Mouse (Mus musculus): ENCODE measurements at regions not wholly inside any gene's neighbourhood (a gene's known extent, or its start where the extent isn't known, plus 50 kb on each side); places are given as distances from the start of the nearest gene placed in this dataset.

DNA sequence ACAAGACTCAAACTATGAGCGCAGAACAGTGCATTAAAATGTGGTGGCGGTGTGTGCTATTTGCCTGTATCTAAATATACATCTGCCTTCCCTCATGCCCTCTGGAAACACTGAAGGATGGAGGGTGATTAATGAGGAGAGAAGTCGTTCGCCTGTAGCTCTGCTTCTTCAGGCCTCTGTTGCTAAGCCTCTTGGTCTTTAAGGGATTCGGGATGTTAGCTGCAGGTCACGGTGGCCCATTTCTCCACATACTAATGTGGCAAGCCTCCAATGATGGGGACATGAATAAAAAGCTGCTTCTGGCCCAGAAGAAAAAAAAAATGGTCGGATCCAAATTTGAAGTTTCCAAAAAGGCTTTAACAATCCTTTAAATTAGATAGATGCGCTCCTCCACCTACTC, 137.0 kb upstream of the Btg1 start:
- Histone ChIP-seq H3K4me1 (ENCODE audit: control insufficient read depth, insufficient read depth, low read length) (no peaks in the 10 kb centered on the region), H3K36me3 (ENCODE audit: control insufficient read depth, insufficient read depth, low read length) (no peaks in the 10 kb centered on the region), H3K27ac (ENCODE audit: low read length) (no peak overlapping the region), H3K9ac (ENCODE audit: low read depth, low read length) (no peak overlapping the region), H3K4me3 (ENCODE audit: low read length) (no peak overlapping the region), H3K27me3 (replicated peaks; ENCODE audit: control insufficient read depth, insufficient read depth, low read length) (no peaks in the 10 kb centered on the region), H3K4me2 (ENCODE audit: low read depth, low read length) (0 out of 2 replicates have a peak overlapping the region, but pooled peaks have one; percentile 21), H3K9me3 (ENCODE audit: control insufficient read depth, low read length) (no peaks in the 10 kb centered on the region)
- ATAC-seq: no peak
- WGBS: 65% methylated on average over 8 of the region's 8 CpGs

DNA sequence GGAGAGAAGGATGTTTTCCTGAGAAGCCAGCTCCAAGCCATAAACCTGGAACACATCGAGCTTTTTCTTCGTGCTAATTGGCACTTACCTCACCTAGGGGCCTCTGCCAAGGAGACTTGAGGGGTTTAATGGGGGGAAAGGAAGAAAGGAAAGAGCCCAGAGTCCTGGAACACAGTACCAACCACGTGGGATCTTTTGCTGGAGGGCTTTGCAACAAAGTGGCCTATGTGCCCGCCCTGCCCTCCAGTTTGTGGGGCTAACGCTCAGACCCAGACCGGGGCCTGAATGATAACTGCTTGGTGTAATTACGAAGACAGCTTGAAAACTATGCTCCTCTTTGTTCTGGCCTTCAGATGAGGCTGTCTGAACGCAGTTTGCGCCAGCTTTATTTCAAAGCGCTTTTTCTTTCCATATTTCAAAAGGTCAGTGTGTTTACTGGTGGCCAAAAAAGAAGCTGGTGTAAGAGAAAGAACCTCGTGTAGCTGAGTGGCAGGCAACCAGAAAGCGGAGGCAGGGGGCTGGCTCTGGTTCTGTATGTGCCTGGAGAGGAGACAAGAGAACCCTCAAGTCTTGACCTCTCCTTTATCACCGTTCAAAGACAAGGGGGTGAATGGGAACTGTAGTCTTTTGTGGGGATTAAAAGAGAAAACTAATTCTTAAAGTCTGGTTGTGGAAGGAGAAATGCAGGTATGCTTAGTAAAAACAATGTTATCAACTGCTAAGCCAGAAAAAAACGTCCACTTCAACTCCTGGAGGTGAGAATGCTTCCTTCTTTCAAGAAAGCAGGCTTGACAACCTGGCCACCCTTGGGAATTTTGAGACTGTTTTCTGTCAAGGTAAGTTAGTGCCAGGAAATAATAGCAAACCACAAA, 136.1 kb upstream of the Btg1 start:
- Histone ChIP-seq H3K9me3 (ENCODE audit: control insufficient read depth, low read length) (no peaks in the 10 kb centered on the region), H3K27ac (ENCODE audit: low read length) (no peak overlapping the region), H3K4me1 (ENCODE audit: control insufficient read depth, insufficient read depth, low read length) (no peaks in the 10 kb centered on the region), H3K9ac (ENCODE audit: low read depth, low read length) (no peak overlapping the region), H3K4me2 (ENCODE audit: low read depth, low read length) (no peak overlapping the region), H3K27me3 (replicated peaks; ENCODE audit: control insufficient read depth, insufficient read depth, low read length) (no peaks in the 10 kb centered on the region), H3K4me3 (ENCODE audit: low read length) (no peak overlapping the region), H3K36me3 (ENCODE audit: control insufficient read depth, insufficient read depth, low read length) (no peaks in the 10 kb centered on the region)
- 49% methylated on average over 14 of the region's 14 CpGs for WGBS
- no peak for ATAC-seq

DNA sequence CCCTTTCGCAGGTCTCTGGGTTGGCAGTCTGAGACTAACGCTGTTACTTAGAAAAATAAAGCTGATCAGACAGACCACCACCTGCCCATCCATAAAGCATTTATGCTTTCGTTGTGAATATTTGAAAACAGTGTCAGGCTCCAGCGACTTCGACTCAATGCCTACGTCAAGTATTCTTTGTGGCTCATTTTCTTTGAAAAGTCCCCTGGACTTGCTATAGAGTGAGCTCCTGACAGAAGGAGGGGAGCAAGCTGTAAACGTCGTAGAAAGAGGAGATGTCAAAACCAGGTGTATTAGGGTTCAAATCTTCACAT, 135.5 kb upstream of the Btg1 start:
- H3K9ac ChIP-seq (ENCODE audit: low read depth, low read length): no peak overlapping the region
- no peak for ATAC-seq
- H3K4me3 ChIP-seq (ENCODE audit: low read length): no peak overlapping the region
- H3K27me3 ChIP-seq (replicated peaks; ENCODE audit: control insufficient read depth, insufficient read depth, low read length): no peaks in the 10 kb centered on the region
- H3K36me3 ChIP-seq (ENCODE audit: control insufficient read depth, insufficient read depth, low read length): no peaks in the 10 kb centered on the region
- no peak overlapping the region for H3K4me2 ChIP-seq (ENCODE audit: low read depth, low read length)
- H3K27ac ChIP-seq (ENCODE audit: low read length): no peak overlapping the region
- no peaks in the 10 kb centered on the region for H3K9me3 ChIP-seq (ENCODE audit: control insufficient read depth, low read length)
- 67% methylated on average over 8 of the region's 8 CpGs for WGBS
- H3K4me1 ChIP-seq (ENCODE audit: control insufficient read depth, insufficient read depth, low read length): no peaks in the 10 kb centered on the region

DNA sequence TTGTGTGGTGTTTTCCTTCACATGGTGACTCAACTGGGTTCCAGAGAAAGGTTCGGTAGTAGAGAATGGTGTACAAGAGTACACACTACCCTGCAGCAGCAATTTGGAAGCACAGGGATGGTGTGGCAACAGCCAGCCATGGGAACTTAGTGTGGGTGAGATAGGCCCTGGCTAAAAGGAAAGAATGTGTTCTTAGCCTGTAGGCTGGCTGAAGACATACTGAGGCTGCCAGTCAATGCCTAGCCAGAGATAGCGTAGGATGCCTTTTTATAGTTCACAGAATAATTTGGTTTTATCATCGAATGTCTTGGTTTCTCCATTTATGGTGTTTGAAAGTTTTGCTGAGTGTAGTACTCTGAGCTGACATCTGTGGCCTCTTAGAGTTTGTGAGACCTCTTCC, 130.1 kb upstream of the Btg1 start:
- Histone ChIP-seq H3K9me3 (ENCODE audit: control insufficient read depth, low read length) (no peaks in the 10 kb centered on the region), H3K4me1 (ENCODE audit: control insufficient read depth, insufficient read depth, low read length) (no peaks in the 10 kb centered on the region), H3K9ac (ENCODE audit: low read depth, low read length) (no peak overlapping the region), H3K4me3 (ENCODE audit: low read length) (no peak overlapping the region), H3K27ac (ENCODE audit: low read length) (no peak overlapping the region), H3K27me3 (replicated peaks; ENCODE audit: control insufficient read depth, insufficient read depth, low read length) (no peaks in the 10 kb centered on the region), H3K36me3 (ENCODE audit: control insufficient read depth, insufficient read depth, low read length) (no peaks in the 10 kb centered on the region), H3K4me2 (ENCODE audit: low read depth, low read length) (no peak overlapping the region)
- WGBS: 97% methylated on average over 3 of the region's 3 CpGs
- ATAC-seq: no peak

DNA sequence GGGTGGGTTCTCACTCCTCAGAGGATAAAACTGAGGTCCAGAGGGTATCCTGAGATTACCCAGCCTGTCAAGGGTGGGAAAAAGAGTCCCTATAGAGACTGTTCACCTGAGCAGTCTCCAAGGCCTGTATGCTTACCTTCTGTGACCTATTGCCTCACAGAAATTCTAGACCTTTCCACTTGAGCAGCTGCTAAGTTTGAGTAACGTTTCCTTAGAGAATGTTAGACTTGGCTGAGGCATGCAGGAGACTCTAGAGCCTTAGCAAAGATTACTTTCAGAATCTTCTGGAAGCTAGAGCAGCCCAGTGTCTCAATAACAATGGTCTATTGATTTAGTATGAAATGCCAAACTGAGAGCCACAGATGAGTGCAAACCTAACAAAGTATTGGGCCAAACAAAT, 123.1 kb upstream of the Btg1 start:
- Histone ChIP-seq H3K4me3 (ENCODE audit: low read length) (no peak overlapping the region), H3K4me1 (ENCODE audit: control insufficient read depth, insufficient read depth, low read length) (no peaks in the 10 kb centered on the region), H3K36me3 (ENCODE audit: control insufficient read depth, insufficient read depth, low read length) (no peaks in the 10 kb centered on the region), H3K9ac (ENCODE audit: low read depth, low read length) (no peak overlapping the region), H3K27ac (ENCODE audit: low read length) (no peak overlapping the region), H3K4me2 (ENCODE audit: low read depth, low read length) (no peak overlapping the region), H3K9me3 (ENCODE audit: control insufficient read depth, low read length) (no peaks in the 10 kb centered on the region), H3K27me3 (replicated peaks; ENCODE audit: control insufficient read depth, insufficient read depth, low read length) (no peaks in the 10 kb centered on the region)
- 61% methylated on average over 1 of the region's 1 CpGs for WGBS
- ATAC-seq: no peak

DNA sequence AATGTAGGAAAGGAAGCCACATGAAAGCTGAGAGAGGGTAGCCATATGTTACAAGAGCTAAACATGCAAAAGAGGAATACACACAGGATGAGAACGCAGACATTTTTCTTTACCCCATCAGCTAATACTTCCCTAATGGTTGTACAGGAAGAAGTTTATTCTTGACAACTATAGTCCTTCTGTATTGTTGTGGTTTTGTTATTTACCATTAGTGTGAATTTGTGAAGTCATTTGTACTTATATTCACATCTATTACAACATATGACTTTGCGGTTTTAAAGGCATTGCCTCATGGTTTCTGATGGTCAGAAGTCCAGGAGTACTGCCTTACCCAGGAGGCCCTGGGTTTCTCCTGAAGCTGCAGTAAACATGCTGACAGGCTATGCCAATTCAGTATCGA, 120.1 kb upstream of the Btg1 start:
- H3K27ac ChIP-seq (ENCODE audit: low read length): no peak overlapping the region
- ATAC-seq: no peak
- H3K9me3 ChIP-seq (ENCODE audit: control insufficient read depth, low read length): no peaks in the 10 kb centered on the region

DNA sequence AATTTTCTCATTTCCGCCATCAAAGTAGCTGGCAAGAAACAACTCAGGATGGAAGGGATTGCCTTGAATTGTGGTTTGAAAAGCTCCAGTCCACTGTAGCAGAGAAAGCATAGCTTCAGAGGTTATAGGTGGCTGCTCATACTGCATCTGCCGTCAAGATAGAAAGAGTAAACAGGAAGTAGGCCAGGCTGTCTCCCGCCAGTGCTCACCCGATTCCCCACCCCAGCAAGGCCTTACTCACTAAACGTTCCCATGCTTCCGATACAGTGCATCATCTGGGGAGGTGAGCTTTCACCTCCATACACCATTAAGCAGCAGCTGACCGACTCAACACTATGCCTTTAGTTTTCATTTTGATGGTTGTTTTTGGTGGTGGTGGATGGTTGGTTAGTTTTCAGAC, 119.3 kb upstream of the Btg1 start:
- H3K4me3 ChIP-seq (ENCODE audit: low read length): no peak overlapping the region

More for the DNA sequence above, 120.1 kb upstream of the Btg1 start:
- Histone ChIP-seq H3K9ac (ENCODE audit: low read depth, low read length) (no peak overlapping the region), H3K4me1 (ENCODE audit: control insufficient read depth, insufficient read depth, low read length) (no peaks in the 10 kb centered on the region), H3K27me3 (replicated peaks; ENCODE audit: control insufficient read depth, insufficient read depth, low read length) (no peaks in the 10 kb centered on the region), H3K4me2 (ENCODE audit: low read depth, low read length) (no peak overlapping the region), H3K36me3 (ENCODE audit: control insufficient read depth, insufficient read depth, low read length) (no peaks in the 10 kb centered on the region), H3K4me3 (ENCODE audit: low read length) (no peak overlapping the region)
- WGBS: 94% methylated on average over 3 of the region's 3 CpGs

DNA sequence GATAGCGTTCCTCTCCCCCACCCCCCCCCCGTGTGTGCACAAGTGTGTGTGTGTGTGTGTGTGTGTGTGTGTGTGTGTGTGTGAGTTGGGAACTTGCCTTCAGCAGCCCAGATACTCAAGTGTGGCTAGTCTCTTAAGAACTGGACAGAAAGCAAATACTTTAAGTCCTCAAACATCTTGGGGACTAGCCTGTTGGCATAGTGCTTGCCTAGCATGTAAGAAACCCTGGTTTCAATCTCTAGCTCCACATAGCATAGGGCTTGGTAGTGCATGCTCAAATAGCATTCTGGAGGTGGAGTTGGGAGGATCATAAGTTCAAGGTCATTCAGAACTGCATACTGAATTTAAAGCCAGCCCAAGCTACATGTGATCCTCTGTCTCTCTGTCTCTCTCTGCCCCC, 117.5 kb upstream of the Btg1 start:
- Histone ChIP-seq H3K27ac (ENCODE audit: low read length) (no peak overlapping the region), H3K4me1 (ENCODE audit: control insufficient read depth, insufficient read depth, low read length) (no peaks in the 10 kb centered on the region), H3K4me2 (ENCODE audit: low read depth, low read length) (no peak overlapping the region), H3K27me3 (replicated peaks; ENCODE audit: control insufficient read depth, insufficient read depth, low read length) (no peaks in the 10 kb centered on the region), H3K36me3 (ENCODE audit: control insufficient read depth, insufficient read depth, low read length) (no peaks in the 10 kb centered on the region), H3K4me3 (ENCODE audit: low read length) (no peak overlapping the region), H3K9ac (ENCODE audit: low read depth, low read length) (no peak overlapping the region), H3K9me3 (ENCODE audit: control insufficient read depth, low read length) (no peaks in the 10 kb centered on the region)
- WGBS: 75% methylated on average over 2 of the region's 2 CpGs
- no peak for ATAC-seq

More for the DNA sequence above, 119.3 kb upstream of the Btg1 start:
- WGBS: 76% methylated on average over 7 of the region's 7 CpGs
- Histone ChIP-seq H3K9me3 (ENCODE audit: control insufficient read depth, low read length) (no peaks in the 10 kb centered on the region), H3K27me3 (replicated peaks; ENCODE audit: control insufficient read depth, insufficient read depth, low read length) (no peaks in the 10 kb centered on the region), H3K36me3 (ENCODE audit: control insufficient read depth, insufficient read depth, low read length) (no peaks in the 10 kb centered on the region), H3K4me1 (ENCODE audit: control insufficient read depth, insufficient read depth, low read length) (no peaks in the 10 kb centered on the region), H3K4me2 (ENCODE audit: low read depth, low read length) (no peak overlapping the region), H3K27ac (ENCODE audit: low read length) (no peak overlapping the region), H3K9ac (ENCODE audit: low read depth, low read length) (no peak overlapping the region)
- no peak for ATAC-seq

DNA sequence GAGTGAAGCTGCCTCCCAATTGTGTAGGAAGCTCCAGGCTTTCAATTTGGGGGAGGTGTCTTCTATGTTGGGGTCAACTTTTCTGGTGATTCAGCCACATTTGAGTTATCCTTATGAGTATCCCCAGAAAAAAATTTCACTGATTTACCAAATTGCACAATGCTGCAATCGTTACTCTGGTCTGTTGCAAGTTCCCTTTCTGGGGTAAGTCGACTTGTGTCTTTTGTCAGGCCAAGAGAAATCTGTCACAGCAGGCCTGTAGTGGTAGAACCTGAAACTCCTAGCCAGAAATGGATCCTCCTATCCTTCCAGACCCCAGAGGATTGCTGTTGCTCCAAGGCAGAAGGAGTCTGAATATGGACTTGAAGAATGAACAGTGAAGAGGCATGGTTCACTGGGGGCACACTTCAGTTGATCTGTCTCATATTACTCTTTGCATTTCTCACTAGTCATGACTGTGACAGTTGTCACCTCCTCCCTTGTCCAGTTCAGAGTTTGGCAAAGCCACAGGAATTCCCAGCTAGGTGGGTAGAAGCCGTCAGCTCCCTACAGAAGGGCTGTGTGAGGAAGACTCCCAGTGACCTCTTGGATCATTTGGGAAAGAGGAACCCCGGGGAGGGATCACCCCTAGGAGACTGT, 114.6 kb upstream of the Btg1 start:
- 84% methylated on average over 4 of the region's 4 CpGs for WGBS
- no peaks in the 10 kb centered on the region for H3K36me3 ChIP-seq (ENCODE audit: control insufficient read depth, insufficient read depth, low read length)
- no peak for ATAC-seq
- no peak overlapping the region for H3K27ac ChIP-seq (ENCODE audit: low read length)
- no peak overlapping the region for H3K9ac ChIP-seq (ENCODE audit: low read depth, low read length)
- no peaks in the 10 kb centered on the region for H3K4me1 ChIP-seq (ENCODE audit: control insufficient read depth, insufficient read depth, low read length)
- H3K4me2 ChIP-seq (ENCODE audit: low read depth, low read length): no peak overlapping the region
- H3K4me3 ChIP-seq (ENCODE audit: low read length): no peak overlapping the region
- no peaks in the 10 kb centered on the region for H3K27me3 ChIP-seq (replicated peaks; ENCODE audit: control insufficient read depth, insufficient read depth, low read length)
- H3K9me3 ChIP-seq (ENCODE audit: control insufficient read depth, low read length): no peaks in the 10 kb centered on the region

Measured in intestine, embryonic 16.5 days (tissue).